Mouse (Mus musculus): ENCODE measurements around the gene Marc1.

Gene Marc1

DNA sequence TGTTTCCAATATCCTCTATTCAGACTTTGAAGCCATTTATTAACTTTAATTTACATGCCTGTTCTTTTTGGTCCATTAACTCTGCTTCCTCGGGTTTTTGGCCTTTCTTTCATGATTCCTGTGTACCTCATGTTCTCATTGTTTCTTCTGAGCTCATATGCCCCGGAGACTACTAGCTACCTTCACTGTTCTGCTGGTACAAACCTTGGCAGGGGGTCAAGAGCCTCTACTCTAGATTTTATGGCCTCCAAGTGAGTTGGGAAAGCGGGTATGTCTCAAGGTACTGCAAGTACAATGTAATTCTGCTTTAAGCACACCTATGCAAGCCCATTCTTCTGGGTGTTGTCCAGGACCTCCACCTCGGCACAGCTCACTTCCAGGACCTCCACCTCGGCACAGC, 48.2 kb downstream of the Marc1 start:
- no peak for DNase-seq (ENCODE audit: low read depth, low spot score)

GRCm38 (mm10) chr1:184761988-184762387, 49.1 kb downstream of the Marc1 start:
- no peak for DNase-seq (ENCODE audit: low read depth, low spot score)

GRCm38 (mm10) chr1:184752671-184753070, 58.4 kb downstream of the Marc1 start:
- no peak for DNase-seq (ENCODE audit: low read depth, low spot score)

DNA sequence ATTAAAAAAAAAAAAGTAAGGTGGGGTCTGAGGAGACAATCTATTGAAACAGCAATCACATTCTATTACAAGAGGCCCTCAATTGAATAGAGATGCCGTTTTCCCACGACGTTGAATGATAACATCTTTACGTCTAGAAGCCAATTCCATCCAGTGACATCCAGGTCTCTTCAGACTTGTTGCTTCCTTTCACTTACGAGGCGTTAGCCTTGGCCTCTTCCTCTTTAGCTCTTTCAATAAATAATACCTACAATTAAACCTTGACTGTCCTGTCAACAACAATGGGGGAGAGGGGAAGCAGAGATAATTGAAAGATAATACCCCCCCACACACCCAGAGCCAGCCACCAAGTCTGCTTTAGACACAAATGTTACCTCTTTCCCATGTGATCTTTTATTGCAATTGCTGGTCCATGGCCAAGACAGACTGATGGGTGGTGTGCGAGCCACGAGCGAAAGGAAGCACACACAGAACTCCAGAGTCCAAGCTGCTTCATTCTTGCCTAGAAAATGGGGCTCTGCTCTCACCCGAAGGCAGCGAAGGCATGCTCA, 60.9 kb downstream of the Marc1 start:
- DNase-seq (ENCODE audit: low read depth, low spot score), result no peak

DNA sequence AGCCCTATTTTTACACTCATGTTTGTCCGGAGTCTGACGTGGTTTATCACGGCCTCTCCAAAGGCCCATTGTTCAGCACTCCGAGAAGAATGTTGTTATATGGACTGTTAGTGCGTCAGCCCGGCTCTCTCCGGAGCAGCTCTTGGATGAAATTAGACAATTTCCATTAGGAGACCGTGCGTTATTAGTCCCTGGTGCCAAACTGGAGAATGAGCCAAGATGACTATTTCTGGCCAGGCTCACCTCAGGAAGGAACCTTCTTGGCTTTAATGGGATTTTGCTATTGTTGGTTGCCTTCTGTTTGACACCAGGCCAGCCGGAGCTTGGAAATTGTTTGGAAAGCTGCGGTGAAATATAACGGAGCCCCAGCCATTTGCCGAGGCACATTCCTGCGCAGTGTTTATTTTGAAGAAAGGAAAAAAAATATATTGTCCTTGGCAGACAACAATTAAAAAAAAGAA, 62.4 kb downstream of the Marc1 start:
- DNase-seq (ENCODE audit: low read depth, low spot score), result no peak

GRCm38 (mm10) chr1:184737876-184738479, 73.1 kb downstream of the Marc1 start:
- DNase-seq (ENCODE audit: low read depth, low spot score), result no peak

DNA sequence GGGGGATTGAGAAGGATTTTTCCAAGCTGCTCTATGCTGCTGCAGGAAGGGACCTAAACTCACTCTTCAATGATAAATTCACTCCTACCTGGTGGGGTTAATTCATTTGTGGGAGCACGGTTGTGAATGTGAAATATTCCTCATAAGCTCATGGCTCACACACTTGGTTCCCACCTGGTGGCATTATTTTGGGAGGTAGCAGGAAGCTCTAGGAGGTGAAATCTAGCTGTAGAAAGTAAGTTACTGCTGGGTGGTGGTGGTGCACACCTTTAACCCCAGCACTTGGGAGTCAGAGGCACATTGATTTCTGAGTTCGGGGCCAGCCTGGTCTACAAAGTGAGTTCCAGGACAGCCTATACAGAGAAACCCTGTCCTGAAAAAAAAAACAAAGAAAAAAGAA, 73.9 kb downstream of the Marc1 start:
- DNase-seq (ENCODE audit: low read depth, low spot score), result no peak
